18 mouse cellular contexts compared by ENCODE assay signal in the genomic region with DNA sequence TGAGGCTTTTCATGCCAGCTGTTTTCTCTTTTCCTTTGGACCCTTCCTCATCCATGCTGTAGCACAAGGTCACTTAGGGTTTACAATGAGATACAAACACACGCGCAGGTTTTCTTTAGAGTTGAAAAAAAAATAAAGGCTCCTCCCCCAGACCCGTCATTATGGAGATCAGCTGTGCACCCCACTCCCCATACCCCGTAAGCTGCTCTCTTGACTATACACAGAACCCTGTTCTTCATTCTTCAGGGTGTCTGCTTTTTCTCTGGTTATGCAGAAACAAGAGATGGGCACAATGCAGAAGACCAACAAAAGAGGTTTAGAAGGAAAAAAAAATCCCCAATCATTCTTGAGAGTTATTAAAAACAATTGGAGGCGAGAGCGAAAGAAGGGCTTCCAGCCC. TPM values are rescaled to one million over a fixed set of nuclear protein-coding genes. Genes with fewer than 3 reads are reported as not detected.
DNase-seq lines count a peak whose midpoint lies in the region; ATAC-seq and TF ChIP-seq lines count a peak whose summit lies in the region.
"Had no signal": no experiment of that assay in that cellular context is flagged by ENCODE, and none has a peak within 500 bp of the region (broad histone marks: within the 10 kb centered on the region; RNA-seq: fewer than 3 reads in every experiment).

No protein-coding gene starts in this region.

- no peak for ATAC-seq in heart, embryonic 12.5 days (ENCODE audit: insufficient number of reproducible peaks, low FRiP score)
- peak; percentile 33; the same call in 1 of the 2 replicates for ATAC-seq in stomach, embryonic 14.5 days (ENCODE audit: insufficient number of reproducible peaks, insufficient read depth, low FRiP score, low read depth)
- ATAC-seq in stomach, postnatal 0 days (ENCODE audit: low FRiP score, low TSS enrichment): no peak
- no peak for ATAC-seq in hindbrain, embryonic 14.5 days (ENCODE audit: low FRiP score)
- ATAC-seq in midbrain, embryonic 16.5 days: no peak

- 69% methylated on average over 6 of the region's 6 CpGs for WGBS in heart, embryonic 12.5 days
- 25% methylated on average over 6 of the region's 6 CpGs for WGBS in stomach, embryonic 14.5 days
- 51% methylated on average over 6 of the region's 6 CpGs for WGBS in stomach, postnatal 0 days
- 18% methylated on average over 6 of the region's 6 CpGs for WGBS in hindbrain, embryonic 14.5 days
- WGBS in midbrain, embryonic 16.5 days: 25% methylated on average over 6 of the region's 6 CpGs

- TF ChIP-seq CTCF in stomach, postnatal 0 days (IDR thresholded peaks at IDR 0.05; ENCODE audit: low read depth): no peak

- peaks cover 7% of the 10 kb centered on the region; the same call in 1 of the 2 replicates for H3K4me1 ChIP-seq in heart, embryonic 12.5 days (replicated peaks)
- peaks cover 15% of the 10 kb centered on the region for H3K4me1 ChIP-seq in stomach, embryonic 14.5 days (ENCODE audit: control insufficient read depth, insufficient read depth, low read length)
- 0 out of 2 replicates have a peak, but pooled peaks cover 4% of the 10 kb centered on the region for H3K4me1 ChIP-seq in stomach, postnatal 0 days (replicated peaks; ENCODE audit: control insufficient read depth, insufficient read depth)
- peaks cover 26% of the 10 kb centered on the region for H3K4me1 ChIP-seq in hindbrain, embryonic 14.5 days (replicated peaks; ENCODE audit: control insufficient read depth, insufficient read depth, low read length)
- H3K4me1 ChIP-seq in midbrain, embryonic 16.5 days (ENCODE audit: control insufficient read depth, insufficient read depth, low read length): peaks cover 20% of the 10 kb centered on the region; the same call in 1 of the 2 replicates
- H3K4me1 ChIP-seq: liver, embryonic 15.5 days had no signal

- no peak overlapping the region for H3K27ac ChIP-seq in heart, embryonic 12.5 days (ENCODE audit: poor library complexity, severe bottlenecking)
- H3K27ac ChIP-seq in stomach, embryonic 14.5 days (ENCODE audit: low read length): no peak overlapping the region
- no peak overlapping the region for H3K27ac ChIP-seq in stomach, postnatal 0 days (replicated peaks)
- no peak overlapping the region for H3K27ac ChIP-seq in hindbrain, embryonic 14.5 days
- no peak overlapping the region for H3K27ac ChIP-seq in midbrain, embryonic 16.5 days (ENCODE audit: low read length)
- H3K27ac ChIP-seq: gastrocnemius, adult 2 months; layer of hippocampus, adult 2 months; left cerebral cortex, adult 2 months; limb, embryonic 13.5 days; liver, embryonic 15.5 days; stomach, embryonic 15.5 days had no signal

- H3K4me2 ChIP-seq in heart, embryonic 12.5 days: no peak overlapping the region
- no peak overlapping the region for H3K4me2 ChIP-seq in stomach, embryonic 14.5 days (replicated peaks; ENCODE audit: low read depth, low read length)
- no peak overlapping the region for H3K4me2 ChIP-seq in stomach, postnatal 0 days (replicated peaks; ENCODE audit: low read depth)
- peak overlapping the region; percentile 13; the same call in 1 of the 2 replicates for H3K4me2 ChIP-seq in hindbrain, embryonic 14.5 days (replicated peaks)
- H3K4me2 ChIP-seq in midbrain, embryonic 16.5 days (ENCODE audit: low read length): peak overlapping the region; percentile 9; the same call in 1 of the 2 replicates
- H3K4me2 ChIP-seq: limb, embryonic 13.5 days; liver, embryonic 15.5 days; stomach, embryonic 15.5 days had no signal

- peak; percentile 19 for DNase-seq in heart, adult 8-10 months (ENCODE audit: low spot score)
- DNase-seq in stomach, postnatal 0 days (ENCODE audit: low spot score): no peak
- DNase-seq in hindbrain, embryonic 14.5 days (ENCODE audit: low spot score): peak; percentile 29
- no peak for DNase-seq in cerebellum, postnatal 14 days
- no peak for DNase-seq in kidney, adult 11 months
- DNase-seq: cerebellum, adult 11 months; cerebellum, postnatal 36 days; gastrocnemius, adult 2 months; spleen, adult 18-20 months had no signal

- H3K36me3 ChIP-seq in heart, embryonic 12.5 days: no peaks in the 10 kb centered on the region
- H3K36me3 ChIP-seq in stomach, embryonic 14.5 days (ENCODE audit: control insufficient read depth, insufficient read depth, low read length): no peaks in the 10 kb centered on the region
- H3K36me3 ChIP-seq in stomach, postnatal 0 days (ENCODE audit: control insufficient read depth, insufficient read depth, low read length): no peaks in the 10 kb centered on the region
- no peaks in the 10 kb centered on the region for H3K36me3 ChIP-seq in hindbrain, embryonic 14.5 days (replicated peaks; ENCODE audit: control insufficient read depth, insufficient read depth)
- no peaks in the 10 kb centered on the region for H3K36me3 ChIP-seq in midbrain, embryonic 16.5 days (ENCODE audit: control insufficient read depth, insufficient read depth, low read length)
- H3K36me3 ChIP-seq: limb, embryonic 13.5 days; liver, embryonic 15.5 days; stomach, embryonic 15.5 days had no signal

- H3K4me3 ChIP-seq in heart, embryonic 12.5 days: no peak overlapping the region
- no peak overlapping the region for H3K4me3 ChIP-seq in stomach, embryonic 14.5 days (ENCODE audit: low read depth, low read length)
- no peak overlapping the region for H3K4me3 ChIP-seq in stomach, postnatal 0 days (ENCODE audit: low read depth, low read length)
- H3K4me3 ChIP-seq in hindbrain, embryonic 14.5 days (replicated peaks; ENCODE audit: low read length): no peak overlapping the region
- H3K4me3 ChIP-seq in midbrain, embryonic 16.5 days (ENCODE audit: low read depth, low read length): no peak overlapping the region
- H3K4me3 ChIP-seq: gastrocnemius, adult 2 months; layer of hippocampus, adult 2 months; left cerebral cortex, adult 2 months; limb, embryonic 13.5 days; liver, embryonic 15.5 days; myocyte; stomach, embryonic 15.5 days had no signal

- no peak overlapping the region for H3K9ac ChIP-seq in heart, embryonic 12.5 days
- H3K9ac ChIP-seq in stomach, embryonic 14.5 days (replicated peaks; ENCODE audit: low read depth, low read length): no peak overlapping the region
- no peak overlapping the region for H3K9ac ChIP-seq in stomach, postnatal 0 days (ENCODE audit: low read length)
- H3K9ac ChIP-seq in hindbrain, embryonic 14.5 days: no peak overlapping the region
- H3K9ac ChIP-seq in midbrain, embryonic 16.5 days (ENCODE audit: low read depth, low read length): no peak overlapping the region
- H3K9ac ChIP-seq: limb, embryonic 13.5 days; liver, embryonic 15.5 days; stomach, embryonic 15.5 days had no signal

- H3K9me3 ChIP-seq in heart, embryonic 12.5 days (replicated peaks): no peaks in the 10 kb centered on the region
- no peaks in the 10 kb centered on the region for H3K9me3 ChIP-seq in stomach, embryonic 14.5 days (ENCODE audit: control insufficient read depth, low read depth, low read length)
- H3K9me3 ChIP-seq in stomach, postnatal 0 days (ENCODE audit: control insufficient read depth, low read length): no peaks in the 10 kb centered on the region
- H3K9me3 ChIP-seq in hindbrain, embryonic 14.5 days (ENCODE audit: control insufficient read depth, low read length): no peaks in the 10 kb centered on the region
- H3K9me3 ChIP-seq in midbrain, embryonic 16.5 days (replicated peaks; ENCODE audit: control insufficient read depth, low read length, poor library complexity, severe bottlenecking): no peaks in the 10 kb centered on the region
- H3K9me3 ChIP-seq: limb, embryonic 13.5 days; liver, embryonic 15.5 days; stomach, embryonic 15.5 days had no signal

- no peak for TF ChIP-seq EP300 in stomach, postnatal 0 days (optimal IDR thresholded peaks at IDR 0.05)

- H3K27me3 ChIP-seq in heart, embryonic 12.5 days (replicated peaks): 0 out of 2 replicates have a peak, but pooled peaks cover 3% of the 10 kb centered on the region
- H3K27me3 ChIP-seq in stomach, embryonic 14.5 days (ENCODE audit: control insufficient read depth, insufficient read depth, low read length): no peaks in the 10 kb centered on the region
- no peaks in the 10 kb centered on the region for H3K27me3 ChIP-seq in stomach, postnatal 0 days (ENCODE audit: control insufficient read depth, insufficient read depth, low read length)
- no peaks in the 10 kb centered on the region for H3K27me3 ChIP-seq in hindbrain, embryonic 14.5 days (ENCODE audit: control insufficient read depth, insufficient read depth, low read length)
- peaks cover 12% of the 10 kb centered on the region for H3K27me3 ChIP-seq in midbrain, embryonic 16.5 days (ENCODE audit: control insufficient read depth, insufficient read depth, low read depth, low read length)
- H3K27me3 ChIP-seq: liver, embryonic 15.5 days; stomach, embryonic 15.5 days had no signal

RNA-seq across cellular contexts. Expression of a gene that starts 16.8 kb away (rescaled TPM):
- 1 to 10 TPM; 1.8 to 3.0 (median 2.4) TPM for total RNA-seq in heart, adult 8-10 months (2022)
- polyA plus RNA-seq in heart, embryonic 12.5 days (2016; fragmentation: Nextera tagmentation; extraction: Ambion mirVana): 1.0 and 1.3 TPM in 2 replicates
- 0.46 and 1.1 TPM in 2 replicates for polyA plus RNA-seq in stomach, embryonic 14.5 days (2014; fragmentation: Nextera tagmentation; extraction: Ambion mirVana)
- 0.39 and 0.46 TPM in 2 replicates for polyA plus RNA-seq in stomach, postnatal 0 days (2015; fragmentation: Nextera tagmentation; extraction: Ambion mirVana)
- 0.43 and 0.64 TPM in 2 replicates for polyA plus RNA-seq in hindbrain, embryonic 14.5 days (2014; fragmentation: Nextera tagmentation; extraction: Ambion mirVana)
- polyA plus RNA-seq in midbrain, embryonic 16.5 days (2015; fragmentation: Nextera tagmentation; extraction: Ambion mirVana): 0.34 TPM in 1 of 2 replicates, not detected in the other

RNA-seq across cellular contexts. Expression of a gene that starts 46.9 kb away (rescaled TPM):
- 1 to 10 TPM; 1.9 to 2.2 (median 2.2) TPM for total RNA-seq in heart, adult 8-10 months (2022)
- 4.7 and 5.6 TPM in 2 replicates for polyA plus RNA-seq in heart, embryonic 12.5 days (2016; fragmentation: Nextera tagmentation; extraction: Ambion mirVana)
- polyA plus RNA-seq in stomach, embryonic 14.5 days (2014; fragmentation: Nextera tagmentation; extraction: Ambion mirVana): 15.2 and 17.0 TPM in 2 replicates
- 10.0 and 11.3 TPM in 2 replicates for polyA plus RNA-seq in stomach, postnatal 0 days (2015; fragmentation: Nextera tagmentation; extraction: Ambion mirVana)
- polyA plus RNA-seq in hindbrain, embryonic 14.5 days (2014; fragmentation: Nextera tagmentation; extraction: Ambion mirVana): 9.3 and 11.6 TPM in 2 replicates
- 4.0 and 4.4 TPM in 2 replicates for polyA plus RNA-seq in midbrain, embryonic 16.5 days (2015; fragmentation: Nextera tagmentation; extraction: Ambion mirVana)

Comparison
In these comparisons a context has a peak if more than half of its experiments do, and no peak if none do; other contexts are left out.
1. DNase-seq: peak in heart, adult 8-10 months (single experiment) and hindbrain, embryonic 14.5 days (single experiment); none in stomach, postnatal 0 days (single experiment), cerebellum, postnatal 14 days (0 of 2) and kidney, adult 11 months (single experiment).
2. H3K4me2 ChIP-seq: peak in hindbrain, embryonic 14.5 days (single experiment) and midbrain, embryonic 16.5 days (single experiment); none in heart, embryonic 12.5 days (single experiment), stomach, embryonic 14.5 days (single experiment) and stomach, postnatal 0 days (single experiment).